Mouse (Mus musculus) E14TG2a.4 (cell line): Measurements from ENCODE around the gene Fam117b.
A peak's percentile ranks its signal among the peaks of the same experiment; 100 is the strongest.

ENCODE experiments used
- H3K27me3 ChIP-seq: 2 replicates; pipeline ENCODE4 v1.6.1; 2014; ENCODE audit warnings: low read length, control low read depth; ENCODE audit not compliant: insufficient read depth
- H3K36me3 ChIP-seq: 2 replicates; pipeline ENCODE4 v1.6.1; 2014; ENCODE audit warnings: low read length, control low read depth; ENCODE audit not compliant: insufficient read depth
- H3K4me1 ChIP-seq: replicated peaks from 2 replicates; pipeline ENCODE4 v1.6.1; 2014; ENCODE audit warnings: low read depth, low read length, control low read depth
- H3K4me3 ChIP-seq: replicated peaks from 2 replicates; pipeline ENCODE4 v1.5.1; 2014; ENCODE audit warnings: mild to moderate bottlenecking, low read length
- H3K9me3 ChIP-seq: 2 replicates; pipeline ENCODE4 v1.6.1; 2014; ENCODE audit warnings: low read length, control low read depth
- CTCF ChIP-seq: conservative IDR thresholded peaks from 2 replicates; pipeline ENCODE4 v1.5.1; 2014; ENCODE audit warnings: low read length
- NANOG ChIP-seq: IDR thresholded peaks from 2 replicates; pipeline ENCODE4 v1.6.1; 2014; ENCODE audit warnings: borderline replicate concordance, low read length, mixed read lengths
- POU5F1 ChIP-seq: IDR thresholded peaks from 2 replicates; pipeline ENCODE4 v1.6.1; 2014; ENCODE audit warnings: low read length, borderline replicate concordance

Gene Fam117b

DNA sequence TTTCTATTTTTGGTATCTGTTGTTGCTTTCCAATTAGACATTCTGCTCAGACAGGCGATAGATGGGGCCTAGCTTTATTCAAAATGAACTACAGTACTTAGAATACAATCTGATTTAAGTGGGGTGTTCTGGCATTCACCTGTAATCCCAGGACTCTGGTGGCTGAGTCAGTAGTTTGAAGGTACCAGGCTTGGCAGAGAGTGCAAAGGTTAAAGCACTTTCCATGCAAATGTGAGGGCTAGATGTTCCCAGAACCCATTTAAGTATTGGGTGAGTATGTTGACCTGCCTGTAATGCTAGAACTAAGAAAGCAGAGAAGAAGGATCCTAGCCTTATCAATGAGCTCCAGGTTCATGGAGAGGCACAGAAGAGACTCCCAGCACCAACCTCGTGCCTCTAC, 6.9 kb upstream of the Fam117b start:
- H3K36me3 ChIP-seq: no peaks in the 10 kb centered on the region
- TF ChIP-seq POU5F1: no peak
- no peak for TF ChIP-seq NANOG
- TF ChIP-seq CTCF: no peak

DNA sequence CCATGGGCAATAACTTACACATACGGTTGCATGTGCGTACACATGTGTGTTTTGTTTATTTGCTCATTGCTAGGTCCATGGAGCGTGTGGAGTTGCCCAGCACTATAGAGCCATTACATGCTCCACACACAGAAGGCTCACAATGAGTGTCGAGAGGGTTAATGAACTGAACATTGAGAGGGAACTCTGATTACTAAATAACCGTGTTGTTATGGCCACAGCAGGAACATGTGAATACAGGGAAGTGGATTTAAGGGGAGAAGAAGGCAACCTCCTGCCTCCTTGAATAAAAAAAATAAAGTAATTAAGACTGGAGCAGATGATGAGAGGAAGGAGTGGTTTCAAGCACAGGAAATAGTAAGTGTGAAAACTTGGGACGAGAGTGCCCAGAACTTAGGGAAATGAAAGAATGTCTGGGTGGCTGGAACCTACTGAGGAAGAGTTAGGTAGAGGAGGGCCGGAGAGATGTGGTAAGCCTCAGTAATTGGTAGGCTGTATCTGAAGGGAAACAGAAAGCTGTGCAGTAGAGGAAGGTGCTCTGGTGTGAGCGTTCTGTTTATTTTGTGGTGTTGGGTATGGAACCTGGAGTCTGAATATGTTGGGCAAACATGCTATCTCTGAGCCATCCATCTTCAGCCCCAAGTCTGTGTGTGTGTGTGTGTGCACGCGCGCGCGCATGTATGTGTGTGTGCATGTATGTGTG, 5.8 kb upstream of the Fam117b start:
- H3K9me3 ChIP-seq: no peaks in the 10 kb centered on the region
- H3K27me3 ChIP-seq: no peaks in the 10 kb centered on the region
- TF ChIP-seq POU5F1 (no peak), NANOG (no peak), CTCF (no peak)

More for the DNA sequence above, 6.9 kb upstream of the Fam117b start:
- Histone ChIP-seq H3K9me3 (no peaks in the 10 kb centered on the region), H3K4me1 (peaks cover 11% of the 10 kb centered on the region), H3K4me3 (no peak overlapping the region), H3K27me3 (no peaks in the 10 kb centered on the region)

DNA sequence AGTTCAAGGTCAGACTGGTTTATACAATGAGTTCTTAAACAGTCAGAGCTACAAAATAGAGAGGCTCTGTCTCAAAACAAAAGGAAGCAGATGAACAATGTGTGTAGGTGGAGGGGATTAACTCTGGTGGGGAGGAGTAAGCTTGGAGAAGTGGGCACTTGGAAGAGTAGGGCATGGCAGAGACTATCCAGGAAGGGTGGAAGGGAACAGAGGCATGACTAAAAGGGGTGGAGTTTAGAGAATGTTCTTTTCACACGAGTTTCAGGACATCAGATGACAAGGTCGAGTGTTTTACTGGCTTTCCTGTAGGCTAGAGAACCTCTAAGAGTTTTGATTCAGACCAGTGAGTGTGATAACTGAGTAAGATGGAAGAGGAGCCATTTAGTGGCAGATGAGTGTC, 5.1 kb upstream of the Fam117b start:
- no peaks in the 10 kb centered on the region for H3K36me3 ChIP-seq
- TF ChIP-seq POU5F1: no peak
- 0 out of 2 replicates have a peak, but pooled peaks have one; percentile 39 for TF ChIP-seq NANOG
- H3K4me1 ChIP-seq: peaks cover 14% of the 10 kb centered on the region
- H3K4me3 ChIP-seq: no peak overlapping the region
- no peaks in the 10 kb centered on the region for H3K9me3 ChIP-seq
- H3K27me3 ChIP-seq: no peaks in the 10 kb centered on the region

More for the DNA sequence above, 5.8 kb upstream of the Fam117b start:
- H3K4me3 ChIP-seq: no peak overlapping the region
- peaks cover 11% of the 10 kb centered on the region for H3K4me1 ChIP-seq
- H3K36me3 ChIP-seq: no peaks in the 10 kb centered on the region

DNA sequence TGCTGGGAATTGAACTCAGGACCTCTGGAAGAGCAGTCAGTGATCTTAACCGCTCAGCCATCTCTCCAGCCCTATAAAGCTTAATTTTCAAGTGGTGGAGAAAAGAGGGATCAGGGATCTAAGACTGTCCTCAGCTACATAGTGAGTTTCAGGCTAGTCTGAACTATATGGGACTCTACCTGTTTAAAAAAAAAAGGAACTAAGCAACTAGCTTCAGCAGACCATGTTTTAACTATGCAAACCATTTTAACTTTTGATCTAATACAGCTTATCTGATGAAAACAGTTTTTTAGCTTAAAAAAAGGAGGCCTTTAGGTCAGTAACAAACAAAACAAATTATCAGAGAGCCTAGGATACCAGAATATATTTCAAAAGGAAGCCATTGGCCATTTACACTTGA, 1.9 kb upstream of the Fam117b start:
- Histone ChIP-seq H3K36me3 (0 out of 2 replicates have a peak, but pooled peaks cover 2% of the 10 kb centered on the region), H3K4me3 (no peak overlapping the region), H3K9me3 (no peaks in the 10 kb centered on the region), H3K4me1 (peaks cover 34% of the 10 kb centered on the region), H3K27me3 (0 out of 2 replicates have a peak, but pooled peaks cover 6% of the 10 kb centered on the region)
- TF ChIP-seq NANOG: no peak
- TF ChIP-seq POU5F1: no peak
- no peak for TF ChIP-seq CTCF

DNA sequence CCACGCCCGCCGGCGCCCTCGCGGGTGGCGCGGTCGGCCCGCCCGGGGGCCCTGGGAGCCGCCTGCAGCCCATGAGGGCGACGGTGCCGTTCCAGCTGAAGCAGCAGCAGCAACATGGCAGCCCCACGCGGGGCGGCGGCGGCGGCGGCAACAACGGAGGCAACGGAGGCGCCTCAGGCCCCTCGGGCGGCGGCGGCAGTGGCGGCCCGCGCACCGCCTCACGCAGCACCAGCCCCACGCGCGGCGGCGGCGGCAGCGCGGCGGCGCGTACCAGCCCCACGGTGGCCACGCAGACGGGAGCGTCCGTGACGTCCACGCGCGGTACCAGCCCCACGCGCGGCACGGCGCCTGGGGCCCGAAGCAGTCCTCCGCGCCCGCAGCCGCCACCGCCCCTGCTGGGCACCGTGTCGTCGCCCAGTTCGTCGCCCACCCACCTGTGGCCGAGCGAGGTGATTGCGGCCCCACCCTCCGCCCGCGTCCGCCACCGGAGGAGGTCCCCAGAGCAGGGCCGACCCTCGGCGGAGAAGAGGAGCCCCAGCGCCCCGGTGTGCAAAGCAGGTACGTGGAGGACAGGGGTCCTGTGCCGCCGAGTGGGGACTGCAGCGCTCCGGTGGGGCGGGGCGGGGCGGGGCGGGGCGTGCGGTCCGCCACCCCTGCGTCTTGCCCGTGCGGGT, 526 bp downstream of the Fam117b start:
- H3K4me3 ChIP-seq: peak overlapping the region; percentile 96
- H3K27me3 ChIP-seq: 0 out of 2 replicates have a peak, but pooled peaks cover 6% of the 10 kb centered on the region
- peaks cover 27% of the 10 kb centered on the region for H3K4me1 ChIP-seq
- TF ChIP-seq POU5F1: no peak
- TF ChIP-seq CTCF: no peak
- no peak for TF ChIP-seq NANOG
- H3K9me3 ChIP-seq: no peaks in the 10 kb centered on the region
- 0 out of 2 replicates have a peak, but pooled peaks cover 2% of the 10 kb centered on the region for H3K36me3 ChIP-seq

DNA sequence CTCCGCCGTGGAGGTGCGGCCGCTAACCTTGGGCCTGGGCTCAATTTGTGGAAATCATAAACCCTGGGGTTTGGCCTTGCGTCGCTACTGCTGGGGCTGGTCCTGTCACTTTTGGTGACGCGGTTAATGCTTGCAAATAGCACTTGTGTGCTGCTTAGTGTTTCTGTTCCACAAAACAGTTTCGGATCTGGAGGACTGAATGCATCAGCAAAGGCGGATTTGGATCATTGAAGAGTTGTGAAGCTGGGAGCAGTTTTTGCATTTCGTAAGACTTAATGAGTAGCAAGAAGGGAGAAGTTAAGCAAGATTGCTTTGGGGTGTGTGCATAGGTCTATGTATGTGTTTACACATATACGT, 1.0 kb downstream of the Fam117b start:
- H3K9me3 ChIP-seq: no peaks in the 10 kb centered on the region
- H3K4me3 ChIP-seq: peak overlapping the region; percentile 96
- H3K27me3 ChIP-seq: 0 out of 2 replicates have a peak, but pooled peaks cover 6% of the 10 kb centered on the region
- TF ChIP-seq NANOG: no peak
- no peak for TF ChIP-seq POU5F1
- peaks cover 27% of the 10 kb centered on the region for H3K4me1 ChIP-seq
- H3K36me3 ChIP-seq: 0 out of 2 replicates have a peak, but pooled peaks cover 2% of the 10 kb centered on the region

DNA sequence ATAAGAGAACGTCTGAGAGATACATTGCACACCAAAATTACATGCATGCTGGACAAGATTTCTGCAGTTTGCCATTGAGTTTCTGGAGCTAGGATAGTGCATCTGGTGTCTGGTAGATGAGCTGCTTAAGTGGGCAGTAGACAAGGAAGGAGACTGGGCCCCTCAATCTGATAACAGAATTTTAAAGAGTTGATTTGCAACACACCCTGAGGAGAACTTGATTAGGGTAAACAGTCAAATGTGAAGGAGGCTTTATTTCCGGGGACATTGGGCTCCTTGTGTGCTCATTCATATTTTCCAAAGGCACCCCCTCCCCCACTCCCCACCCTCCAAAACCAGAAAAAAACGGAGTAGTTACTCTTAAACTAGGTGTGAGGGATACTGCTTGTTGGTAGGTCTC, 2.0 kb downstream of the Fam117b start:
- 0 out of 2 replicates have a peak, but pooled peaks cover 2% of the 10 kb centered on the region for H3K36me3 ChIP-seq
- TF ChIP-seq CTCF: no peak
- no peak for TF ChIP-seq POU5F1
- TF ChIP-seq NANOG: no peak
- H3K4me1 ChIP-seq: peaks cover 27% of the 10 kb centered on the region
- H3K4me3 ChIP-seq: no peak overlapping the region
- H3K27me3 ChIP-seq: 0 out of 2 replicates have a peak, but pooled peaks cover 6% of the 10 kb centered on the region
- no peaks in the 10 kb centered on the region for H3K9me3 ChIP-seq

DNA sequence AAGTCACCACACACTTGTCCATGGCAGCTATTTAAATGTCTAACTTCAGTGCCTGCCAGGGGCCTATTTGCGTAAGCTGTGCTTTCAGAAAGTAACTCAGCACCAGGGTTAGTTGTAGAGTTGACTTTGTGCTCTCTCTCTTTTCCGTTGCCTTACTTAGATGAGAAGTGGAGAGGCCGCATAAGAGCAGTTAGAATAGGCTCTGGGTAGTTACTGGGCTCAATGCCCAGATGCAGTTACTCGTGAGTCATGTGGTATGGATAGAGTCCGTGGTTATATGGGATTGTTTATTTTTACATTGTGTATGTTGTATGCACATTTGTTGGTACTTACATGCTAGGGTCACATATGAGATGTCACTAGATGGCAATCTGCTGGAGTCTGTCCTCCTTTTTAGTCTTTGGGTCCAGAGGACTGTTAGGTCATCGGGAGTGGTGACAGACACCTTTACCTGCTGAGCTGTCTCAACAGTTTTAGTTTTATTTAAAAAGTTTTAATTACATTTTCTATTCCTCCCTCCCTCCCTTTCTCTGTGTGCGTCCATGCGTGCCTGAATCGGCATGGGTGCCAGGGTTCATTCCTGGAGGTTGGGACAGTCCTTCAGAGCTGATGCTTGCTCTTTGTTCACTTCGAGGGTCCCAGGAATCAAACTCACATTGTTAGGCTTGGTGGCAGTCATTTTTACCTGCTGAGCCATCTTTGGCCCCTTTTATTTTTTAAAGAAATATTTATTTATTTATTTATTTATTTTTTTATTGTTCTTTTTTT, 3.2 kb downstream of the Fam117b start:
- TF ChIP-seq POU5F1: no peak
- TF ChIP-seq NANOG: no peak
- no peak for TF ChIP-seq CTCF
- no peak overlapping the region for H3K4me3 ChIP-seq
- H3K4me1 ChIP-seq: peaks cover 27% of the 10 kb centered on the region
- H3K27me3 ChIP-seq: 0 out of 2 replicates have a peak, but pooled peaks cover 6% of the 10 kb centered on the region
- no peaks in the 10 kb centered on the region for H3K9me3 ChIP-seq
- 0 out of 2 replicates have a peak, but pooled peaks cover 2% of the 10 kb centered on the region for H3K36me3 ChIP-seq
